Mouse (Mus musculus) cortical plate, adult 2 months (tissue): ENCODE measurements around the gene Hibadh.

Experiments
- CTCF ChIP-seq: fragments of 200-500 bp; IDR thresholded peaks from 2 replicates; pipeline ENCODE4 v1.5.1; 2011; ENCODE audit warnings: mild to moderate bottlenecking, control low read depth, low read length; ENCODE audit not compliant: insufficient read depth; ENCODE audit errors: extremely low read depth
- POLR2A ChIP-seq: fragments of 200-500 bp; IDR thresholded peaks from 2 replicates; pipeline ENCODE4 v1.6.1; 2011; ENCODE audit warnings: mild to moderate bottlenecking, low read length, control low read depth; ENCODE audit not compliant: insufficient read depth; ENCODE audit errors: extremely low read depth

- no peak for TF ChIP-seq CTCF
- TF ChIP-seq POLR2A = no peak
Observed at GRCm38 (mm10) chr6:52594752-52595151, 45.4 kb downstream of the Hibadh start.
